Mouse (Mus musculus): Measurements from ENCODE around the gene Iars. TPM values are rescaled to one million over a fixed set of nuclear protein-coding genes. Genes with fewer than 3 reads are reported as not detected.

The Iars gene
- 10 to 100 TPM; 53.0 to 68.1 (median 64.6) TPM for total RNA-seq (2022)

GRCm38 (mm10) chr13:49681351-49682232 is at the start of gene Iars:
TSS of gene Iars (plus strand) at chr13:49682100.
- peak; percentile 100 for DNase-seq (ENCODE audit: low spot score)

GRCm38 (mm10) chr13:49639965-49640364 is 41.9 kb upstream of the Iars start:
- DNase-seq (ENCODE audit: low spot score) = no peak

- no peak for DNase-seq (ENCODE audit: low spot score)
Measured at GRCm38 (mm10) chr13:49642650-49643049, 39.2 kb upstream of the Iars start.

DNA sequence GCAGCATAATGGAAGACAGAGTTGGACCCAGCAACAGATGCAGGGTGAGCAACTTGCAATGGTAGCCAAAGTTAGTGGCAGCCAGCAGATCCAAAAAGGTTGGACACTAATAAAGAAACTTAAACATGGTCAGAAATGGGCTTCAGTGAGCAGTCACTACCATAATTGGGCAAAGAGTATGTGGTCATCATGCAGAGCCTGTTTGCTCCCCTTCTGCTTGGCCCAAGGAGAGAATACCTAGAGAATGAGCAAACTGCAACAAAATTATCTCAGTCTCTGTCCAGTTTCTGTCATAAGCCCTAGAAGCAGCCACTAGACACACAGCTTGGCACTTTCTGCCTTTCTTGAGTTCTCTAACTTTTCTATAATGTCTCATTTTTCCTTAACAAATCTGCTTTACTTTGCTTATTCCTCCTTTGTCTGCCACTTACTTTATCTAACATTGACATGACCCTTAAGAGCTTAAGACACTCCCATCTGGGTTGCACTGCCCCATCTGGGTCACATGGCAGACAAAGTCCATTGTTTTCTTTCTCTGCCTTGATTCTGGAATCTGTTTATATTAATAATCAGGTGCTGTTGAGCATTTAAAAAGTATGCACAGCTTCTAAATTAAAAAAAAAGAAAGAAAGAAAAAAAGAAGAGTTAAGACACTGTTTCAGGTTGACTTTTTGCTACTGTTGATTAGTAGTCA is 38.1 kb upstream of the Iars start:
- no peak for DNase-seq (ENCODE audit: low spot score)

DNA sequence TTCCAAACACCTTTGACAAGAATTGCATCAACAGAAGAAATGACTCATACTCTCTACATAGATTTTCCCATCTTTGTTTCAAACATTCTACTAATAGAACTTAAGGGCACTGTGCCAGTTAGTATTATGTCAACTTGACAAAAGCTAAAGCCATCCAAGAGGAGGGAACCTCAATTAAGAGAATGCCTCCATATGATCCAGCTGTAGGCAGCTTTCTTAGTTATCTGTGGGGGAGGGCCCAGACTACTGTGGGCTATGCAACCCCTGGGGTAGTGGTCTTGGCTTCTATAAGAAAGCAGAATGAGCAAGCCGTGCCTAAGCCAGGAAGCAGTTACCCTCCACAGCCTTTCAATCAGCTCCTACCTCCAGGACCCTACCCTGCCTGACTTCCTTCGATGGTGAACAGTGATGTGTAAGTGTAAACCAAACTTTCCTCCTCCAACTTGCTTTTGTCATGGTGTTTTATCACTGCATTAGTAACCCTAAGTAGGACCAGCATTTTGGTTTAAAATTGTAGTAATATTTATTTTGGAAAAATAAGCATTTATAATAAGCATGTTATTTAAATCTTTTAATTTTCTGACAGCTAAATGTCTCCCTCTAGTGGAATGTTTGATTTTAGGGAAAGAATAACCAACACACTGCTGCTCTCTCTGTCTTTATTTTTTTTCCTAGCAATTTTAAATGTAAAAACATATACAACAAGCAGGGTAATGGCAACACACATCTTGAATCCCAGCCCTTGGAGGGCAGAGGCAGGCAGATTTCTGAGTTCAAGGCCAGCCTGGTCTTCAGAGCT is 37.0 kb upstream of the Iars start:
- peak; percentile 66 for DNase-seq (ENCODE audit: low spot score)

GRCm38 (mm10) chr13:49646019-49646418 is 35.9 kb upstream of the Iars start:
- no peak for DNase-seq (ENCODE audit: low spot score)

DNA sequence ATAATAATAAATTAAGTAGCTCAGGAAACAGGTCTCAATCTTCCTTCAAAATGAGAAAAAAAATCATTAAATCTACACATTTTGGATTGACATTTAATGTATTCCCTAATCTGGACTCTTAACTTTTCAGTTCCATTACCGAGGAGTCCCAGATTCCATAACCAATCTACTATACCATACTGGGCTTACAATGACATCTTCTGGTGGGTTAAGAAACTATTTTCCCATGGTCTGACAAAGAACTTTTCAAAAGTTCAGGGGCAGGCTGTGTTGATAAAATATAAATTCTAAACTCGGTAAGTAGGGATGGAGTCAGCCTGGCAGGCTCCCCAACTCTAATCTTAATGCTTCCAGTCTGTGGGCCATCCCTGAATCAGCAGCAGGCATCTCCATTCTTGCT is 30.8 kb upstream of the Iars start:
- no peak for DNase-seq (ENCODE audit: low spot score)

GRCm38 (mm10) chr13:49651781-49652351 is 30.0 kb upstream of the Iars start:
- DNase-seq (ENCODE audit: low spot score) = no peak

- DNase-seq (ENCODE audit: low spot score) = peak; percentile 99
Measured at GRCm38 (mm10) chr13:49652481-49653179, 29.3 kb upstream of the Iars start, which contains the start of the genes Cenpp and Nol8. TSS of gene Cenpp (minus strand) at chr13:49652785. TSS of gene Nol8 (plus strand) at chr13:49653078.

DNA sequence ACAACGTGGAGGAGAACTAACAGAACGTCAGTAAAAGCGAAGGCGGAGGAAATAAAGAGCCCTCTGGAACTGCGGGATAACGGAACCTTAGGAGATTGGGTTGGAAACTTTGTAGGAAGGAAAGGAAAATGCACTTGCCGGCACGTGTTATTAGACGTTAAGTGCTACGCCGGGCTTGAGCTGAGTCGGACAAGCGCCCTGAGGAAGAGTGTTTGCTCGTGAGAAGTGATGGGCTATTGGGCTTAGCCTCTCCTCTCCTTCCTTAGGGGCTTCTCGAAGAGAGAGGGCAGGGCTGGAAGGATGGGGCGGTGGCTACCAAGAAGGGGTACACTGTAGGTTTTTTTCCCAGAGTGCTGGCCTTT is 28.7 kb upstream of the Iars start:
- no peak for DNase-seq (ENCODE audit: low spot score)

DNA sequence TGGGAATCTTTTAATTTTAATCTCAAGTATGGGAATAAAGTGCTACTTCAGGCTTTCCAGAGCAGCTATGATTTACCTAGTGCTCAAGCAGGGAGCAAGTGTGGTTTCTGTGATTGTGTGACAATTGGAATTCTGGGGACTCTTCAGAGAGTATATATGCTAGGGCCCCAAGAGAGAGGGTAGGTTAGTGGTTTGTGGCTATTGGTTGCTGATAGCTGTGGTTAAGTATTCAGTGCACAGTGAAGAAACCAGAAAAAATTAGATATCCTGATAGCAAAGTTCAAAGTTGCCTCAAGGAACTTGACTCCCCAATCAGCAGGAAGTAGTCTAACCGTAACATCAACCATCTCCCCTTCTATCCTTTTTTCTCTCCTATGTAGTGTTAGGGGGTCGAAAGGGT is 4.1 kb upstream of the Iars start:
- no peak for DNase-seq (ENCODE audit: low spot score)

DNA sequence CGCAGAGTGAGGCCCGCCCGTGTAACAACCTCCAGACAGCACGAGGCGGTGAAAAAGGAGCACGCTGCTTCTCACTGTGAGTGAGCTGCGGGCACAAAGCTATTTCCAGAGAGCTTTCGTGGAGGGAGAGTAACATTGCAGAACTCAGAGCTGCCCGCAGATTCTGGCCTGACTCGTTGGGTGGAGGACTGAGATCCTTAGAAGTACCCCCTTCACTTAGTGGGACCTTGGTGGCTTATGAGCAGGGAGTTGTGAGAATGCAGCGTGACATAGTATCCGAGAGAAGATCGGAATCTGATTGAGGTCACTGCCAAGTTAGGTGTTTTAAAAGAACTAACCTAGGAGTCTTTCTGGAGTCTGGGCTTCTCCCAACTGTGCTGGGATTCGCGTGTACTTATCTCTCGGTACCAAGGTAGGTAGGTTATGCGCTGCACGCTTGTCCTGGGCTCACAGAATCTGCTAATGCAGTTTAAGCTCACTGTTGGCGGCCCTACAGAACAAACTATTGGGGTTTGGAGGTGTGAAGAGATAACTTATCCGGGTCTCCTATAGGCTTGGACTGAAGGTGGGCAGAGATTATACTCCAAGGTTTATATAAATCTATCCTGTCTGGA is 440 bp downstream of the Iars start:
- peak; percentile 4 for DNase-seq (ENCODE audit: low spot score)

DNA sequence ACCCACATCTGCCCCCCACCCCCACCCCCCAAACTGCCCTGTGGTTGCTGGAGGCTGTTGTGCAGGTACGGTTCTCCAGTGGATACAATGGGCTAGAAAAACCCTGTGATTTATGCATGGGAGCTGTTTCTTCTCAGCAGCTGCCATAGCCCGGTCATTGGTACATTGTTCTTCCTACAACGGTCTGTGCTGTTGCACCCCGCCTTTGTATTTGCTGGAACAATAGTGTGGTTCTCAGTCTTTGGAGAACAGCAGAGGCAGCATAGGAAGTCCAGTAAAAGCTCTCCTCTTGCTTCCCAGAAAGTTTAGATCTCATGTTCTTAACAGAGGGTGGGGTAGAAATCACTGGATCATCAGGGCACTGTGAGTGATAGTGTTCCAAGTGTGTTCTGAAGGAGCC is 2.4 kb downstream of the Iars start:
- DNase-seq (ENCODE audit: low spot score) = no peak

DNA sequence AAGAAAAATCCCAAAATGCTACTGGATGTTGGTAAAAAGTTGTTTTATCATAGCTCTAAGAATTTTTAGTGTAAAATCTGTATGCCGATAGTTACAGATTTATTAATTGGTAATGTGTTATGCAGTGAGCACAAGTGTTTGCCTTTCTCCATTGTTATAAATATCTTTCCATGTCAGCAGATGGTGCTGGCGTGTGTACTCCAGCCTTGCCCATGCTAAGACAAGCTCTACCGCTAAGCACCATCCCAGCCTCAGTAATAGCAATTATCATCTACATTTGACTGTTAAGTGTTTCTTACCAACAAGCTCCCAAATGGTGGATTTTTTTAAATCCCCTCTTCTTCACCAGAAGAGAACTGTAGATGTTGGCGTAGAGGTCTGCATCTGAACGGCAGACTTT is 9.2 kb downstream of the Iars start:
- DNase-seq (ENCODE audit: low spot score) = no peak

DNA sequence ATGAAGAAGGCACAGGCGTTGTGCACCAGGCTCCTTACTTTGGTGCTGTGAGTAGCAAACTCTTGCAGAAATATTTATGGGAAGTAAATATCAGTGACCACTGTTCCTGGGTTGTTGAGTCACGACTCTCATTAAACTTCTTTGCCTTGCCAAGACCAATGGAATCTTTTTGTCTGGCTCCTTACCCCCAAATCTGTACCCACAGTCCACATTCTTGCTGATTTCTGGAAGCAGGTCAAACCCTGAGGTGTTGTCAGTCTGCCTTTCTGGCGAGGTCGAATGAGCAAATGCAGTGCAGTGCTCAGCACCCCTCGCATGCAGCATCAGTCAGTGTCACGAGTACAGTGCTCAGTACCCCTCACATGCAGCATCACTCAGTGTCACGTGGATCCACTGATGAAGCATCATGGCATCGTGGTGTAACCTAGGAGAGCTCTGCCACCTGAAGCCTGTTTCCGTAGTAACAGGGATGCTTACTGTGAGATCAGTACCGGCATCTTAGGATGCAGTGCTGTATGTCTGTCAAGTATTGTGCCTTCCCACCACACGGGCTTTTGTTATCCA is 21.4 kb downstream of the Iars start:
- DNase-seq (ENCODE audit: low spot score) = no peak

DNA sequence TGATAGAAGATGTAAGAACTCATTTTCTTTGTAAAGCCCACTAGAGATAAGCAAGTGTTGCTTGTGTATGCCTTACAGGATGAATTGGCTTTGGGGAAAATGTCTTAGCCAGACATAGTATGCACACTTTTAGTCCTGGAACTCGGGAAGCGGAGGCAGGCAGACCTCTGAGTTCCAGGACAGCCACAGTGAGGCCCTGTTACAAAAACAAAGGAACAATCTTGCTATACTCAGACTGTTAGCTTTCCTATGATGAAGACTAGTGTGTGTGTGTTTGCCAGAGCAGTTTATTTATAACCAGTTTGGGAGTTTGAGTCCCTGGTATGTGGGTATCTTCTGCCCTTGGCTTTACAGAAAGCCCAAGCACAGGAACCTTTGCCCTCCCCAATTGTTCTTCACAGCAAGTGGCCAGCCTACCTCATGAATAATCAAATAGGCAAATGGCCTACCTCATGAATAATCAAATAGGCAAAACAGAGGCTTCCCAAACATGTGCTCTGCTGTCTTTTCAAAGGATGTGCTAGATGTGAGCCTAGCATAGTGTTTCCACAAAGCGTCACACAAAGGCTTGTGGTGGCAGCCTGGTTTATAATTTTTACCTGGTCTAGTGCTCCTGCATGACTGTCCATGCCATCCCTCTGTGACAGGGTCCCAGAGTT is 24.3 kb downstream of the Iars start:
- no peak for DNase-seq (ENCODE audit: low spot score)

DNA sequence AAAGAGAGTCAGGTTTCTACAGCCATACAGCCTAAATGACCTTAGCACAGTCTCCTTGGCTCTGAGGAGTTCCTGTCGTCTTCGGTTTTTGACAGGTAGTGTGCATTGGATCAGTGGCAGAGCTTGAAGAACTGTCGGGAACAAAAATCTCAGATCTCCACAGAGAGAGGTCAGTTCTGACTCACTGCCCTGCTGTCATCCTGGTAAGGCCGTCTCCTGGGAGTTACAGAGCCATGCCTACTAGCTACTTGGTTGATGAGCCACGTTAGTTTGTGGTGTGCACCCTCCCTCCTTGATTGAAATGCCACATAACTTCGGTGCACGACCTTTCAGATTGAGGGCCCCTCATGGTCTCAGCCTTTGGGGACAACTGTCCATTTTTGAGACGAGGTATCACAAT is 26.4 kb downstream of the Iars start:
- DNase-seq (ENCODE audit: low spot score) = no peak

- no peak for DNase-seq (ENCODE audit: low spot score)
Measured at GRCm38 (mm10) chr13:49712047-49712721, 30.3 kb downstream of the Iars start.

DNA sequence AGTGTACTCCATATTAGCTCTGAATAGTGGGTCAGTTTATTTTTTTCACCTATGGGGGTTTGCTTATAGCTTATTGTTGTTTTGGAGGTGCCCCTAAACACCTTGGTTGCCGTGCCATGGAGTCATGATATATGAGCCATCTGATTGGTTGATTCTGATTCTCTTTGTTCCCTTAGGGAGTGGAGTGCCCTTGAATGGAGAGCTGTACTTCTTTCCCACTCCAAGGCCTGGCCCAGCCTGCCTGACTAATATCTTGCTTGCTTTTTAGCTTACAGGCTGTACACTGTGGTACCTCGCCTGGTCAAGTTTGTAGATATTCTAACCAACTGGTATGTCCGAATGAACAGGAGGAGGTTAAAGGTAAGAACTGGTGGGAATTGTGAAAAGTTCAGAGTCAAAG is 37.4 kb downstream of the Iars start:
- DNase-seq (ENCODE audit: low spot score) = no peak

Data from heart, adult 8-10 months (tissue).